Comparison of ENCODE assay signal across 8 mouse cellular contexts in the genomic region with DNA sequence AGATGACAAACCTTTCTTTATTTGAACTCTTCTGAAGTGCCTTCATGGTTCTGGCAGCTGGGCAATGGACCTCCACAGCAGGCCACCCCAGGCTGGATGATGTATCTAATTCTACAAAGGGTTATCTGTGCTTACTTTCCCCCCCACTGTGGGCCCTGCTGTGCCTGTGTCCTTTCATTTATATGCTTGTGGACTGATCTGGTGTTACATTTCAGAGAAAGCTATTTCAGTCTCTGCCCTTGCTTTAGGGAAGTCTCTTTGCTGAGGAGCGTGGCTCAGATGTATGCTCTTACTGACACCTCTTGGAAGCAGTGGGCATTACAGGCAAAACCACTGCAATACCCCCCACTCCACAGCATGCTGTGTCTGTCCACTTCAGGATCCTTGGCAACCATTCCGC. TPM values are rescaled to one million over a fixed set of nuclear protein-coding genes. Genes with fewer than 3 reads are reported as not detected.
A peak's percentile ranks its signal among the peaks of the same experiment; 100 is the strongest.
DNase-seq lines count a peak whose midpoint lies in the region; ATAC-seq lines count a peak whose summit lies in the region.

No protein-coding gene starts in this region.

- H3K9ac ChIP-seq in limb, embryonic 13.5 days = no peak overlapping the region

- intact Hi-C loops in heart, postnatal 10 days (cut with DNase I) = loop anchor here (5.0 kb wide), 3 partner anchors 118 to 228 kb away; a partner anchor contains a TSS

- no peak overlapping the region for H3K4me3 ChIP-seq in embryonic facial prominence, embryonic 10.5 days
- no peak overlapping the region for H3K4me3 ChIP-seq in limb, embryonic 13.5 days

- H3K36me3 ChIP-seq in embryonic facial prominence, embryonic 10.5 days (replicated peaks) = no peaks in the 10 kb centered on the region
- no peaks in the 10 kb centered on the region for H3K36me3 ChIP-seq in limb, embryonic 13.5 days

- no peak overlapping the region for H3K27ac ChIP-seq in embryonic facial prominence, embryonic 10.5 days (replicated peaks)
- no peak overlapping the region for H3K27ac ChIP-seq in limb, embryonic 13.5 days

- H3K9me3 ChIP-seq in embryonic facial prominence, embryonic 10.5 days = no peaks in the 10 kb centered on the region; the same call in 1 of the 2 replicates
- H3K9me3 ChIP-seq in limb, embryonic 13.5 days = 0 out of 2 replicates have a peak, but pooled peaks cover 11% of the 10 kb centered on the region

- 23% methylated on average over 2 of the region's 2 CpGs for WGBS in embryonic facial prominence, embryonic 10.5 days
- 35% methylated on average over 2 of the region's 2 CpGs for WGBS in limb, embryonic 13.5 days

- ATAC-seq in frontal cortex, adult (ENCODE audit: low TSS enrichment) = no peak; the same call in 1 of the 2 replicates
- ATAC-seq in limb, embryonic 13.5 days (ENCODE audit: low FRiP score, low read depth) = peak; percentile 72
- ATAC-seq in erythroblast, adult 5-6 weeks (replicated peaks; ENCODE audit: low FRiP score, poor library complexity, severe bottlenecking) = no peak

- no peaks in the 10 kb centered on the region for H3K27me3 ChIP-seq in embryonic facial prominence, embryonic 10.5 days (replicated peaks; ENCODE audit: low read depth, poor library complexity, severe bottlenecking)
- no peaks in the 10 kb centered on the region for H3K27me3 ChIP-seq in limb, embryonic 13.5 days

- DNase-seq in frontal cortex, postnatal 14 days (ENCODE audit: low spot score in 2 of 2) = peak; percentile 12 to 53
- peak; percentile 93 for DNase-seq in ES-CJ7 (ENCODE audit: low read depth, low spot score)
- peak; percentile 54 for DNase-seq in embryonic facial prominence, embryonic 10.5 days (ENCODE audit: low spot score)
- DNase-seq in heart, postnatal 10 days = peak; percentile 59 to 70
- DNase-seq in neural tube, embryonic 10.5 days (ENCODE audit: extremely low spot score, low spot score) = peak; percentile 30

- no peaks in the 10 kb centered on the region for H3K4me1 ChIP-seq in embryonic facial prominence, embryonic 10.5 days
- no peaks in the 10 kb centered on the region for H3K4me1 ChIP-seq in limb, embryonic 13.5 days

- no peak overlapping the region for H3K4me2 ChIP-seq in limb, embryonic 13.5 days (replicated peaks)

RNA-seq across cellular contexts. Expression of a gene that starts 44.9 kb away (rescaled TPM):
- 362 and 373 TPM in 2 replicates for polyA plus RNA-seq in embryonic facial prominence, embryonic 10.5 days (2016; fragmentation: Nextera tagmentation; extraction: Ambion mirVana)
- 10 to 100 TPM; 71.1 to 83.2 TPM for total RNA-seq in heart, postnatal 10 days (2021)
- 268 and 283 TPM in 2 replicates for polyA plus RNA-seq in limb, embryonic 13.5 days (2015; fragmentation: Nextera tagmentation; extraction: Ambion mirVana)
- 22.3 and 28.2 TPM in 2 replicates for total RNA-seq in erythroblast, adult 5-6 weeks (2015; ENCODE audit: low replicate concordance)
- 17.0 and 26.2 TPM in 2 replicates for total RNA-seq in erythroblast, adult 5-6 weeks (2017; ENCODE audit: low replicate concordance)

RNA-seq across cellular contexts. Expression of a gene that starts 45.1 kb away (rescaled TPM):
- 24.4 and 25.4 TPM in 2 replicates for polyA plus RNA-seq in embryonic facial prominence, embryonic 10.5 days (2016; fragmentation: Nextera tagmentation; extraction: Ambion mirVana)
- 1 to 10 TPM; 4.9 to 6.3 TPM for total RNA-seq in heart, postnatal 10 days (2021)
- 19.9 and 20.4 TPM in 2 replicates for polyA plus RNA-seq in limb, embryonic 13.5 days (2015; fragmentation: Nextera tagmentation; extraction: Ambion mirVana)
- total RNA-seq in erythroblast, adult 5-6 weeks (2015; ENCODE audit: low replicate concordance) = 14.4 and 15.9 TPM in 2 replicates
- 7.4 and 12.0 TPM in 2 replicates for total RNA-seq in erythroblast, adult 5-6 weeks (2017; ENCODE audit: low replicate concordance)

Comparison
In these comparisons a context has a peak if more than half of its experiments do, and no peak if none do; other contexts are left out.
1. DNase-seq: peak in every context shown above with its lines; median percentile 93 in ES-CJ7; 64 in heart, postnatal 10 days; 54 in embryonic facial prominence, embryonic 10.5 days; 32 in frontal cortex, postnatal 14 days; 30 in neural tube, embryonic 10.5 days.